Mouse (Mus musculus) heart, postnatal 0 days (tissue): ENCODE measurements around the gene Gm45785.

Source experiments
- CTCF ChIP-seq: IDR thresholded peaks from 2 replicates; pipeline ENCODE4 v1.5.1; 2016; ENCODE audit warnings: antibody characterized with exemption, control low read depth, low read depth
- EP300 ChIP-seq: IDR thresholded peaks from 2 replicates; pipeline ENCODE4 v1.6.1; 2016; ENCODE audit warnings: antibody characterized with exemption, low read depth

- TF ChIP-seq EP300 (no peak), CTCF (no peak)
Measured at GRCm38 (mm10) chr7:140821305-140821652, 34.9 kb downstream of the Gm45785 start.
